Mouse (Mus musculus): ENCODE measurements around the gene Skor1. TPM values are rescaled to one million over a fixed set of nuclear protein-coding genes. Genes with fewer than 3 reads are reported as not detected.

Skor1 gene
- polyA plus RNA-seq (2021; fragmentation: Nextera tagmentation), result not detected in 2 replicates
- long read RNA-seq, experiment 1, result 0 reads
- long read RNA-seq, experiment 2, partial matches to known transcripts, result 1 of 1 reads
- long read RNA-seq, experiment 2, other reads (novel, unspliced or antisense), result 0 of 1 reads

DNA sequence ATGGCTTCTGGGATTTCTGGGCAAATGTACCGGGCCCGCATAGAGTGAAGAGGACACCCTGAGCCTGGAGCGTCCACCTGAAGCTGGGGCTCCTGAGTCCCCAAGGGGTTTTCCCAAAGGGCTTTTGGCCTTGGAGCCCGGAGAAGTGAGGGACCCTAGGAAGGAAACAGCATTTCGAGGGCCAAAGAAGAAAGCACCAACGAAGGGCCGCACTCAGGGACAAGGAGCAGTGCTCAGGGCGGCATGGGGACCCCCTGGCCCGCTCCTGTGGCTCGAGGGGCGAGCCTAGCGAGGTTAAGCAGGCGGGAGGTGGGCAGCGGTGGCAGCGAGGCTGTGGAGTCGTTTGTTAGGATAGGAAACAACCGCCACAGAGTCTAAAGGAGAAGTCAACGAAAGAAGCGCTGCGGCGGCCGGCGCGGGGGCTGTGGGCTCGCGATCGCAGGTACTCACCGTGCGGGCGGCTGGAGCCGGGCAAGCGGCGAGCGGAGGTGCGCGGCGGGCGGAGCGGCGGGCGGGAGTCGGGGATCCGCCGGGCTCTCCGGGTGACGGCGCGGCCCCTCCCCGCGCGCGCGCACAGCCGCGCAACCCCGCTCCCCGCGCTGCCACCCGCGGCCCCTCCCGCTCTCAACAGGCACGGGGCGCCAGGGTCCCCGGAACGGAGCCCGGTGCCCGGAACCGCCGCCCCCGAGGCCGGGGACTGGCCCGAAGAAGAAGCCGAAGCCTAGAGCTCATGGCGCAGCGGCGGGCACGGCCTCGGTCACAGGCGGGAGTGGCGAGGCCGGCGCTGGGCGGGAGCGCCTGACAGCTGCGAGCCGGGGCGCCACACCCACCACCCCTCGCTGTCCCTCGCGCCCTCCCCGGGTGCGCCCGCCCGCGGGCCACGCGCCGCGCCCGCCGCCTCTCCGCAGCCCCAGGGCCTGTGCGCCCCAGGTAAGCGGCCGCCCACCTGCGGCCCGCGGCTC, at the start of gene Skor1:
Skor1 (minus strand) TSS at position 552 of the 962 bp plus-strand sequence.

Other genes starting within 250 kb of the Skor1 start
- 23.1 and 25.3 TPM in 2 replicates for gene Pias1, start 161.0 kb downstream of the Skor1 start, polyA plus RNA-seq (2021; fragmentation: Nextera tagmentation)
- gene Map2k5, start 228.9 kb upstream of the Skor1 start, polyA plus RNA-seq (2021; fragmentation: Nextera tagmentation), result 24.2 and 31.2 TPM in 2 replicates